Mouse (Mus musculus) mouse embryonic stem cell (cell line): ENCODE measurements around the gene Tyk2.

Experiments
- in situ Hi-C, 2 experiments: fragments of 300-500 bp; cut with MboI; formaldehyde crosslinking; loops; 1 replicate in 1 of 2; 3 replicates in 1 of 2; pipeline ENCODE4 v1.14.3; 2019 to 2020; ENCODE audit warnings: low sequenced_read_pairs in 2 of 2, low pct_unique_long_range_greater_than_20kb in 1 of 2, mixed read lengths in 1 of 2; ENCODE audit not compliant: unreplicated experiment in 1 of 2

Tyk2 gene

DNA sequence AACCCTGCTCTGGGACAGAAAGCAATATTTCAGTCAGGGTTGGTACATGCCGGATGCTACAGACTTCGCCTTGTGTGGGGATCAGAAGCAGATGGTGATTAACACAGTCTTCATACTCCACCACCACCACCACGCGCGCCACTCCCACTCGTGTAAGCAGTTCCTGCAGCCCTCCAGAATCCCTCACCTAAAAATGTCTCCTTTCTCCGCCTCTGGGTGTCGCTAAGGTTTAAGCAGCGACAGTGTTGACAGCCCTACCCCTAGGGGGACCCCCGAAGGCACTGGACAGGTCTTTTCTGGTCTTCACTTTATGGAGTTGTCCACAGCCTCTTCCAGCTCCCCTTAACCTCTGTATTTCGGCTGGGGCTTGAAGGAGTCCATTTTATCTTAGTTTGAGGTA, 21.7 kb upstream of the Tyk2 start:
- in situ Hi-C loops, result no loop called here

DNA sequence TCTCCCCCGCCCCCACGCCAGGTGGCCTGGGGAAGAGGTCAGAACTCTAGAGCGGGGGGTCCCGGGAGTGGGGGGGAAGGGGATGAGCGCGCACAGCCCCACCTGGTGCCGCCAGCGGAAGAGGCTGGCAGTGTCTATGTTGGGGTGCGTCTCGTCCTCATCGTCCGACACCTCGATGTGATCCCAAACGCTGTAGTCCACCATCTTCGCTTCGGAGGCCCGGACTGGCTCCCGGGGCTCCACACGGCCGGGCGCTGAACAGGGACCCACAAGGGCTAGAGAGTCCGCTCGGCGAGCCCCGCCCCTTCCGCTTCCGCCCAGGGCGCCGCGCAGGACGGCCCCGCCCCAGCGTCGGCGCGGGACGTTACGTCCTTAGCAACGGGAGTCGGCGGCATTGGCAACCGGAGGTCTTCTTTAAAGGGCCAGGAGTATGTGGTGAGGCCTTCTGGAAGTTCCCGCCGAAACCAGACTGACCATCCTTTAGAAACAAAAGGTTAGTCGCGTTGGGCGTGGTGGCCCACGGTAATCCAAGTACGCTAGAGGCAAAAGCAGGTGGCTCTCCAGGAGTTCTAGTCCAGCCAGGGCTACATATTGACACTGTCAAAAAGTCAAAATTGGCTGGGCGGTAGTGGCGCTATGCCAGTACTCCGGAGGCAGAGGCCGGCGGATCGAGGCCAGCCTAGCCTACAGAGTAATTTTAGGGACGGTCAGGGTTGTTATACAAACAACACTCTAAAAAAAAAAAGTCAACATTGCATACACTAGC, 18.8 kb upstream of the Tyk2 start, which contains the start of gene Cdc37:
Gene Cdc37 (minus strand): TSS at position 329 of the 766 bp plus-strand sequence.
- in situ Hi-C loops, result no loop called here

GRCm38 (mm10) chr9:21149077-21149653, 18.1 kb upstream of the Tyk2 start:
- in situ Hi-C loops, result no loop called here

GRCm38 (mm10) chr9:21148427-21148826, 17.4 kb upstream of the Tyk2 start:
- in situ Hi-C loops, result no loop called here

- in situ Hi-C loops, result no loop called here
These were observed 15.7 kb upstream of the Tyk2 start for GRCm38 (mm10) chr9:21146722-21147121.

DNA sequence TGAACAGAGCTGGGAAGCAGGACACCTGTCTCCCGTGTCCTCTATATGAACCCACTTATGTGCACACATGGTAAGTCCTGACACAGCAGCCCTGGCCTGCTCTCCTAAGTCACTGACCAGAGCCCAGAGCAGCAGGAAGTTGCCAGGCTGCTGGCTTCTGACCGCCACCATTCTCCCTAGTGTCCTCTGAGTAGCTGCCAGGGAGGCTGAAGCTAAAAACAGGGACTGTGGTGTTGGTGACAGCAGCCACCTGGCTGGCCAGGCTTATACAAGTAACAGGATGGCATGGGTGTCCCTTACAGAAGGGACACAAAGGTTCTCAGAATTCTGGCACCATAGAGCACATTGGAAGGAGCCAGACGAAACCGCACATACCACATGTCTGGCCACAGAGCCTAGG, 14.4 kb upstream of the Tyk2 start:
- in situ Hi-C loops, result no loop called here

DNA sequence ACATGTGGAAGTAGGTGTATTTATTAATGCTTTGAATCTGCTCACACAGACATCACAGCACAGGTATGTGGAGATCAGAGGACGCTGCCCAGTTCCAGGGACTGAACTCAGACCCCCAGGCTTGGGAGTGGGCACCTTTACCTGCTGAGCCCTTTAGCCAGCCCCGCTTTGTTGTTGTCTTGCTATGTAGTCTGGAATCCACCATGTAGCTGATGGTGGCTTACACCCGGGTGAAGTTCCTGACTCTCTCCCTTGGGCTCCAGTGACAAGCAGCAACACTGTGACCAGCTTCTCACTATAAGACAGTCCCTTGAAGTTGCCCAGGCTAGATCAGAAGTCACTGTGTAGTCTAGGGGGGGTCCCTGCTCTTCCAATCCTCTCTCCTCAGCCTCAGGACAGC, 13.3 kb upstream of the Tyk2 start:
- in situ Hi-C loops, result no loop called here

- in situ Hi-C loops, result no loop called here
These were observed 10.9 kb upstream of the Tyk2 start for GRCm38 (mm10) chr9:21141922-21142321.

- in situ Hi-C loops, result no loop called here
These were observed 7.3 kb upstream of the Tyk2 start for GRCm38 (mm10) chr9:21138386-21138785.

DNA sequence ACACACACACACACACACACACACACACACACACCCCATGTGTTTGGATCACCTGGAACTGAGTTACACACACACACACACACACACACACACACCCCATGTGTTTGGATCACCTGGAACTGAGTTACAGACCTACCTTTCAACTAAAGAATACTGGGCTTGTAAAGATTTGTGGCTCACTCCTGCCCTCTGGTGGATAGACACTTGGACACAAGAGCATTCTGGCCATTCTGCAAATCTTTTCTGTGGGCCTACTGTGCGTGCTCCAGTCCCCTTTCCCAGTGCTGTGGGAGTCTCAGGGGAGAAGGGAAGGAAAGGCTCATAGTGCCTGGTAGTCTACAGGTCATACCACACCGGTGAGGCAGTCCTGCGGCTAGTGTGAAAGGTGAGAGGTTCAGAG, 6.2 kb upstream of the Tyk2 start:
- in situ Hi-C loops, result no loop called here

DNA sequence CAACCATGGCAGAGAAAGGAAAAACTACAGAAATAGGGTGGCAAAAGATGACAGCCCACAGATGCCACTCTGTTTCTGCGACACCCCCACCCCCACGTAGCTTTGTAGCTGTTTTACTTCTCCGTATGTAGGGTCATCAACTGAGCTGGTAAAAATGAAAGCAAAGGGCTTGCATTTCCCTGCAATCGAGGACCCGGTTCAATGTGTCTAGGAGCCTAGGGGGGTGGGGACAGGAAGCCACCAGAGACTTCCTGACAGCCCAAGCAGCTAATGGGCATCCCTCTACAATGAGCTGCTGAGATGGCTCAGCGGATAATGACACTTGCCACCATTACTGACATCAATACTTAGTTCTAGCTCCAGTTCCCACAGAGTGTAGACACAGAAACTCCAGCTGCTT, 5.4 kb upstream of the Tyk2 start:
- in situ Hi-C loops, result no loop called here

DNA sequence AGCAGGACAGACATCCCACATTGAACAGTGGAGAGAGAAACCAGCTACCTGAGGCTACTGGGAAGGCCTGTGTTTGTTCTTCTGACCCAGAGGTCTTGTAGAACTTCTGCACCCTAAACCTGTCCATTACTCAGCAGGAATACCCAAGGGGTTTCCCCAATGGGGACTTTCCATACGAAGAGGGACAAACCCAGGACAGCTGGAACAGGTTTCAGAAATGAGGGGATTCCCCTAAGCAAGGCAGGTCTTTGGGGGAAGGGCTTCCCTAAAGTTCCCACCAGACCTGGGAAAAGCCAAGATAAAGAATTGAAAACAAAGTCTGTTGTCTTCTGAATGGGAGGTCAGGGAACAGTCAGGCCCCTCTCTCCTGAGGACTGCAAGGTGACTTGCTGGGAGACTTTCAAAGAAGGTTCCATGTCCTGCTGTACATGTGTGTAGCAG, 4.9 kb upstream of the Tyk2 start:
- in situ Hi-C loops, result no loop called here

DNA sequence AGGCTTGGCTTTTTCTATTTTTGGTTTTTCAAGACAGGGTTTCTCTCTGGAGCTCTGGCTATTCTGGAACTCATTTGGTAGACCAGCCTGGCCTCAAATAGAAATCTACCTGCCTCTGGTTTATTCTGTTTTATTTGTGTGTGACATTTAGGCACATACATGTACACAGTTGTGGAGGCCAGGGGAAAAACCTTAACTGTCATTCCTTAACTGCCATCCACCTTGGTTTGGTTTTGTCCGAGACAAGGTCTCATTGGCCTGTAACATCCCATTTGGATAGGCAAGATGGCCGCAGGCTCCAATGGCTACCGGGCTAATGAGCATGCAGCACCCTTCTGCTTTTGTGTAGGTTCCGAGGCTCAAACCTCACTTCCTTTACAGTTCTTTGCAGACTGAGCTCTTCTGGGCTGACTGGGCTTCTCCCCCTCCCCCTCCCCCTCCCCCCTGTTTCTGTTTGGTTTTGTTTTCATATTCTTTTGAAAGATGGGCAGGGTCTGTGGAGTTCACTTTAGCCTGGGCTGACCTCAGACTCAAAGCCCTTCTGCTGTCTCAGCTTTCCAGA, 4.4 kb upstream of the Tyk2 start:
- in situ Hi-C loops, result no loop called here

DNA sequence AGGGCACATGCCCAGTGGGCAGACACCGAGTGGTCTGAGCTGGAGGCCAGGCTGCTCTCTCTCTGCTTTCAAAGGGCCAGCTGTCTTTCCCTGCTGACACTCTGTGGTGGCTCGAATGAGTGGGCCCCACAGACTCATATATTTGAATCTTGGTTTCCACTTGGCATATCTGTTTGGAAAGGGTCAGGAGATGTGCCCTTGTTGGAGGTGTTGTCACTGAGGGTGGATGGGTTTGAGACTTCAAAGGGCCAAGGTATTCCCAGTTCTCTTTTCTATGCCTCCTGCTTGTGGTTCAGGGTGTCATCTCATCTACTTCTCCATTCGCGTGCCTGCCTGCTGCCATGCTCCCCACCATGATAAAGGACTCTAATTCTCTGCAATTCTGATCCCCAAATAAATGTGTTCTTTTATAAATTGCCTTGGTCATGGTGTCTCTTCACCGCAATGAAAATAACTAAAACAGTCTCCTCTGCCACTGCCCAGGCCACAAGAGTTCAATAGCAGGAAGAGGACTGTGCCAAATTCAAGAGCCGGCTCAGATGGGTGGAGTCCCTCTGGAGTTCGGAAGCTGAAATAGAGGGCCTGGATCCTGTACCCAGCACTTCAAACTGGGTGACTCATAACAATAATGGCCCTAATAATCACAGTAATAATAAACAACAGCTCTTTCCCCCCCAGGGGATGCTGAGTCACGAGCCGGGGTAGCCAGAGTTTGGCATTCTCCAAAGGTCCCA, 3.7 kb upstream of the Tyk2 start:
- in situ Hi-C loops, result no loop called here

- in situ Hi-C loops, result no loop called here
These were observed 2.1 kb upstream of the Tyk2 start for GRCm38 (mm10) chr9:21133064-21133707.

DNA sequence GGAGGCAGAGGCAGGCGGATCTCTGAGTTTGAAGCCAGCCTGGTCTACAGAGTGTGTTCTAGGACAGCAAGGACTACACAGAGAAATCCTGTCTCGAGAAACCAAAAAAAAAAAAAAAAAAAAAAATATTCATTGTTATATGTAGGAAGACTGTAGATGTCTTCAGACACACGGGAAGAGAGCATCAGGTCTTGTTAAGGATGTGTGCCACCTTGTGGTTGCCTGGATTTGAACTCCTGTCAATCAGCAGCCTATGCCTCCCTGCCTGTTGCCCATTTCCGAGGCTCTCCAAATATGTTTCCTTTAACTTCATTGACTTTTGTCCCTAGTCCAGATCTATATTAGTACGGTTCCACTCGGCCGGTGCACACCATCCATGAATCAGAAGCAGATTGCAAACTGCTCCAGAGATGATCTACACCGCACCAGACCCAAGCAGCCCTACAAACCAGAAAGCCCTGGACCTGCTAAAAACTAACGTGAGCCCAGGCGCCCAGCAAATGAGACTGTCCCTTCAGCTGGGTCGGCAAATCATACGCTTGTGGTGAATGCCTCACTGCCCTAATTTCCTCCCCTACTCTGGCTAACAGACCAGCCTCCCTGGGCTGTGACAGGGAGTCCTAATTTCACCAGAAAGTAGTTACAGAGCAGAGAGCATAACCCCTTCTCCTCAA, 1.2 kb upstream of the Tyk2 start:
- in situ Hi-C loops, result no loop called here

- in situ Hi-C loops, result no loop called here
These were observed 4.8 kb downstream of the Tyk2 start for GRCm38 (mm10) chr9:21126259-21126627.

DNA sequence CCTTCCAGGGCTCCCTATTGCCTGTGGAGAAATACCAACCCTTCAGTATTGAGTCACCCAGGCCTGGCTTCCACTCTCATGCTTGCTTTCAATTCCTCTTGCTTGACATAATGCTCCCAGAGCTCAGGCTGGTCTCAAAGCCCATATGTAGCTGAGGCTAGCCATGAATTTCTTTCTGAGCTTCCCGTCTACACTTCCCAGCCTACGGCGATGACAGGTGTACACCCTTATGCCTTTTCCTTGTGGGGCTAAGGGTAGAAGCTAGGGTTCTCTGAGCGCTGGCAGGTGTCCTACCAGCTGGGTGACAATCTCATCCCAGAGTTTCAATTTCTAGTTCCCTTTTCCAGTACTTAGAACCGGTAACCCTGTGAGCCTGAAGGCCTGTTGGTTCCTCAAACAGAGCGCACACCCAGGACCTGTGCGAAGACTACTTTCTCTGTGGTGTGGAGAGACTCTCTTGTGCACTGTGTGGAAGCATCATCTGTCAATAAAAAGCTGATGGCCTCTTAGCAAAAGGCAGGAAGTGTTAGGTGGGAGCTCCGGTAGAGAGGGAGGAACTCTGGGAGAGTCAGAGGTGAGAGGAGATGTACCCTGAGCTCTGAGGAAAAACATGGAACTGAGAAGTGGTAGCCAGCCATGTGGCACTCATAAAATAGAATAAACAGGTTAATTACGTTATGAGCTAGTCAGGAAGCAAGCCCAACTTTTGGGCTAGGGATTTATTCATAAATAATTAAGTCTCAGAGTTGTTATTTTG, 5.4 kb downstream of the Tyk2 start:
- in situ Hi-C loops, result no loop called here
